Mouse (Mus musculus) CD4-positive helper T cell, adult 2 months (primary cell): ENCODE results near the gene Irs1.

Source experiments
- DNase-seq: peaks from one replicate; pipeline ENCODE4 v3.0.0-alpha.2; 2012; ENCODE audit warnings: low read depth, missing footprints, low spot score

Gene Irs1

GRCm38 (mm10) chr1:82183913-82184442 lies 107.2 kb downstream of the Irs1 start:
- DNase-seq: no peak
